Mouse (Mus musculus): Measurements from ENCODE around the gene Unc93b1.

- TF ChIP-seq POLR2A (IDR thresholded peaks at IDR 0.05; ENCODE audit: control insufficient read depth, extremely low read depth, insufficient read depth, low read length, poor library complexity) (no peak), CTCF (IDR thresholded peaks at IDR 0.05; ENCODE audit: borderline replicate concordance, control insufficient read depth, extremely low read depth, insufficient read depth, low read length, poor library complexity) (no peak)
Measured at GRCm38 (mm10) chr19:3980917-3981316, 45.9 kb downstream of the Unc93b1 start.
